Mouse (Mus musculus): ENCODE measurements around the gene Fam184a. TPM values are rescaled to one million over a fixed set of nuclear protein-coding genes. Genes with fewer than 3 reads are reported as not detected.

Gene Fam184a
- total and polyA plus RNA-seq, 3 experiments, result not detected

GRCm38 (mm10) chr10:53597121-53597881, 153.6 kb downstream of the Fam184a start:
- Histone ChIP-seq H3K9me3 (replicated peaks) (no peaks in the 10 kb centered on the region), H3K27me3 (ENCODE audit: insufficient read depth, low read length) (no peaks in the 10 kb centered on the region), H3K4me1 (ENCODE audit: insufficient read depth, low read depth, low read length) (peaks cover 8% of the 10 kb centered on the region; the same call in 1 of the 2 replicates), H3K36me3 (replicated peaks) (peaks cover 8% of the 10 kb centered on the region), H3K4me3 (ENCODE audit: low read depth, low read length) (peak overlapping the region; percentile 75)
- TF ChIP-seq GATA1 (IDR thresholded peaks at IDR 0.05; ENCODE audit: borderline replicate concordance, low read length) (no peak), POLR2AphosphoS5 (IDR thresholded peaks at IDR 0.05; ENCODE audit: insufficient replicate concordance, low read depth, low read length) (no peak), CTCF (IDR thresholded peaks at IDR 0.05; ENCODE audit: low read depth, low read length) (no peak), TAL1 (conservative IDR thresholded peaks at IDR 0.05; ENCODE audit: low read depth, low read length) (no peak)
- ATAC-seq (ENCODE audit: extremely low read depth, insufficient number of reproducible peaks, low FRiP score, poor library complexity, severe bottlenecking), result no peak
- peak; percentile 5 for DNase-seq (ENCODE audit: low spot score)

DNA sequence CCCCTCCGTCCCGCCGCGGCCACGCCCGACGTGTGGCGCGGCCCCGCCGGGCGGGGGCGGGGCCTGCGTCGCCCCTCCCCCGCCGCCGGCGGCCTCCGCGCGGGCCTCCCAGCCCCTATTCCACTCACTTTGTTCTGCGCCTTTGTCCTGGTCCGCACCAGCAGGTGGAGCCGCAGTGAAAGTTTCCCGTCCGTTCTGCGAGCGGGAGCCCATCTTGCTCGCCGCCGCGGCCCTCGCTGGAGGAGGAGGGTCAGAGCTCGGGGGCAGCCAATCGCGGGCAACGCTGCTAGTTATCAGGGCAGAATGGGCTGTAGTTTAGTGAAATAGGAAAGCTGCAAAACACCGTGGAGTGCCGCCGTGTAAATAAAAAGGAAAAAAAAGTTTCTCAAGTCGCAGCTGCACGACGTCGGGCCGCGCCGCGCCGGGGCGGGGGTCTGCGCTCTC, 154.2 kb downstream of the Fam184a start, which contains the start of gene Asf1a:
Asf1a (plus strand) TSS at position 81 of the 444 bp plus-strand sequence.
- DNase-seq (ENCODE audit: low spot score), result peak; percentile 70
- no peaks in the 10 kb centered on the region for H3K9me3 ChIP-seq (replicated peaks)
- no peaks in the 10 kb centered on the region for H3K27me3 ChIP-seq (ENCODE audit: insufficient read depth, low read length)
- ATAC-seq (ENCODE audit: extremely low read depth, insufficient number of reproducible peaks, low FRiP score, poor library complexity, severe bottlenecking), result peak; percentile 89
- H3K4me3 ChIP-seq (ENCODE audit: low read depth, low read length), result peak within 1 kb of the TSS; percentile 75
- peaks cover 6% of the 10 kb centered on the region for H3K36me3 ChIP-seq (replicated peaks)
- H3K4me1 ChIP-seq (ENCODE audit: insufficient read depth, low read depth, low read length), result peaks cover 8% of the 10 kb centered on the region; the same call in 1 of the 2 replicates
- TF ChIP-seq TAL1 (conservative IDR thresholded peaks at IDR 0.05; ENCODE audit: low read depth, low read length), result no peak
- TF ChIP-seq CTCF (IDR thresholded peaks at IDR 0.05; ENCODE audit: low read depth, low read length), result no peak
- no peak for TF ChIP-seq GATA2 (IDR thresholded peaks at IDR 0.05; ENCODE audit: borderline replicate concordance, low read depth, low read length)
- no peak for TF ChIP-seq POLR2AphosphoS5 (IDR thresholded peaks at IDR 0.05; ENCODE audit: insufficient replicate concordance, low read depth, low read length)
- no peak for TF ChIP-seq GATA1 (IDR thresholded peaks at IDR 0.05; ENCODE audit: borderline replicate concordance, low read length)

- TF ChIP-seq TAL1 (conservative IDR thresholded peaks at IDR 0.05; ENCODE audit: low read depth, low read length) (no peak), GATA1 (IDR thresholded peaks at IDR 0.05; ENCODE audit: borderline replicate concordance, low read length) (no peak)
- Histone ChIP-seq H3K4me1 (ENCODE audit: insufficient read depth, low read depth, low read length) (peaks cover 8% of the 10 kb centered on the region; the same call in 1 of the 2 replicates), H3K36me3 (replicated peaks) (peaks cover 3% of the 10 kb centered on the region), H3K27me3 (ENCODE audit: insufficient read depth, low read length) (no peaks in the 10 kb centered on the region), H3K4me3 (ENCODE audit: low read depth, low read length) (peak overlapping the region; percentile 62), H3K9me3 (replicated peaks) (no peaks in the 10 kb centered on the region)
- peak; percentile 45 for ATAC-seq (ENCODE audit: extremely low read depth, insufficient number of reproducible peaks, low FRiP score, poor library complexity, severe bottlenecking)
- no peak for DNase-seq (ENCODE audit: low spot score)
These were observed 154.9 kb downstream of the Fam184a start for GRCm38 (mm10) chr10:53595744-53596676.

DNA sequence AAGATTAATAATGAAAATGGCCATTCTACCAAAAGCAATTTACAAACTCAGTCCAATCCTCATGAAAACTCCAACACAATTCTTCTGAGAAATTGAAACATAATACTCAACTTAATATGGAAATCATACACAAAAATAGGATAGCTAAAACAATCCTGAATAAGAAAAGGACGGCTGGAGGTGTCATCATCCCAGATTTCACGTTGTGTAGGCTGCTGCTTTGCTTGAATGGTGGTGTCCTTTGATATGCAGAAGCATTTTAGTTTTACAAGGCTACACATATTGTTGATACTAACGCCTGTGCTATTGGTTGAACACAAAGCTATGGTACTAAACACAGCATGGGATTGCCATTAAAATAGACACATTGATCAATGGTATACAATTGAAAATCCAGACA, 165.1 kb downstream of the Fam184a start:
- TF ChIP-seq TAL1 (conservative IDR thresholded peaks at IDR 0.05; ENCODE audit: low read depth, low read length) (no peak), GATA2 (IDR thresholded peaks at IDR 0.05; ENCODE audit: borderline replicate concordance, low read depth, low read length) (no peak), CTCF (IDR thresholded peaks at IDR 0.05; ENCODE audit: low read depth, low read length) (no peak)
- no peak for DNase-seq (ENCODE audit: low spot score)
- no peak overlapping the region for H3K4me3 ChIP-seq (ENCODE audit: low read depth, low read length)
- H3K36me3 ChIP-seq (replicated peaks), result peaks cover 8% of the 10 kb centered on the region
- H3K27me3 ChIP-seq (ENCODE audit: insufficient read depth, low read length), result no peaks in the 10 kb centered on the region
- no peak for ATAC-seq (ENCODE audit: extremely low read depth, insufficient number of reproducible peaks, low FRiP score, poor library complexity, severe bottlenecking)
- no peaks in the 10 kb centered on the region for H3K4me1 ChIP-seq (ENCODE audit: insufficient read depth, low read depth, low read length)
- H3K9me3 ChIP-seq (replicated peaks), result no peaks in the 10 kb centered on the region

Other genes with a start within 250 kb of the Fam184a start
- 45.9 and 50.2 TPM in 2 replicates for gene Asf1a, start 154.4 kb downstream of the Fam184a start, total RNA-seq (2014; fragmentation: Nextera tagmentation)
- gene Asf1a, start 154.4 kb downstream of the Fam184a start, total RNA-seq (2017), result 33.8 and 56.9 TPM in 2 replicates
- gene Asf1a, start 154.4 kb downstream of the Fam184a start, polyA plus RNA-seq (2012), result 4.5 and 4.6 TPM in 2 replicates
- 8.5 and 8.7 TPM in 2 replicates for gene Mcm9, start 120.7 kb downstream of the Fam184a start, total RNA-seq (2014; fragmentation: Nextera tagmentation)
- 8.2 and 10.8 TPM in 2 replicates for gene Mcm9, start 120.7 kb downstream of the Fam184a start, total RNA-seq (2017)
- 2.1 and 2.4 TPM in 2 replicates for gene Mcm9, start 120.7 kb downstream of the Fam184a start, polyA plus RNA-seq (2012)

All from G1E (cell line).